Mouse (Mus musculus) E14TG2a.4 (cell line): ENCODE measurements around the gene Grwd1.
"Not testable (repeated sequence)": the region's sequence is repeated elsewhere in the genome, so short reads cannot be mapped to it uniquely, and the experiment has no call there.

Source experiments
- H3K27me3 ChIP-seq: 2 replicates; pipeline ENCODE4 v1.6.1; 2014; ENCODE audit warnings: low read length, control low read depth; ENCODE audit not compliant: insufficient read depth
- H3K36me3 ChIP-seq: 2 replicates; pipeline ENCODE4 v1.6.1; 2014; ENCODE audit warnings: low read length, control low read depth; ENCODE audit not compliant: insufficient read depth
- H3K4me1 ChIP-seq: replicated peaks from 2 replicates; pipeline ENCODE4 v1.6.1; 2014; ENCODE audit warnings: low read depth, low read length, control low read depth
- H3K4me3 ChIP-seq: replicated peaks from 2 replicates; pipeline ENCODE4 v1.5.1; 2014; ENCODE audit warnings: mild to moderate bottlenecking, low read length
- H3K9me3 ChIP-seq: 2 replicates; pipeline ENCODE4 v1.6.1; 2014; ENCODE audit warnings: low read length, control low read depth
- CTCF ChIP-seq: conservative IDR thresholded peaks from 2 replicates; pipeline ENCODE4 v1.5.1; 2014; ENCODE audit warnings: low read length
- NANOG ChIP-seq: IDR thresholded peaks from 2 replicates; pipeline ENCODE4 v1.6.1; 2014; ENCODE audit warnings: borderline replicate concordance, low read length, mixed read lengths
- POU5F1 ChIP-seq: IDR thresholded peaks from 2 replicates; pipeline ENCODE4 v1.6.1; 2014; ENCODE audit warnings: low read length, borderline replicate concordance

Grwd1 gene

DNA sequence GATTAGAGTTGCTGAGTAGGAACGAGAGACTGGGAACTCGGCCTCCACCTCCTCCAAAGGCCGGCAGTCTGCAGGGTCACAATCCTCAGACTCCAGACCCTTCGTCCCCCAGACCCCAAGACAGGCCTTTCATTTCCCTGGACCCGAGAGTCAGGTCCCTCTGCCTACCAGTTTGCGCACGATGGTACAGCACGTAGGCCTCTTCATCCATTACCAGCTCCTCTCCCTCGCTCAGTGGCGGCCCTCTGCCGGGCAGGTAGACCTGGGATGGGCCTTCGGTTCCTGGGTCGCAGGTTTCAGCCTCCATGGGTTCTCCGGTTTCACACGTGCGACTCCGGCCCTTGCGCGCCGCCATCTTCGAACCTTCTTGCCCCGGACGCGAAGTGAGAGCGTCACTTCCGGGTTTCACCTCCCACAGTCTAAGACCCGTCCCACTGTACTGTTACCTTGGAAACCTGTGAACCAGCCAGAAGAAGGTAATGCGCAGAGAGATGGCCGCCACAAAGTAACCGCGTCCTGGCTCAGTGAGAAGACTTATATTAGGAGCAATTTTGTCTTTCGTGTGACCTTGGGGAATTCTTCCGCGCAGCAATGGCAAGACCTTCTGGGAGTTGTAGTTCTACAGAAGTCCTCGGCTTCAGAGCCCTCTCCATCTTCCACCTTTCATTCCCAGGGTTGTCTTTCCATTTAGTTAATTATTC lies at the start of gene Grwd1:
TSS of gene Grwd1 (minus strand) at position 518 of the 701 bp plus-strand sequence.
- peaks cover 44% of the 10 kb centered on the region for H3K36me3 ChIP-seq
- H3K9me3 ChIP-seq, result no peaks in the 10 kb centered on the region
- TF ChIP-seq NANOG, result no peak
- TF ChIP-seq CTCF, result no peak
- TF ChIP-seq POU5F1, result no peak
- peak within 1 kb of the TSS; percentile 100 for H3K4me3 ChIP-seq
- peaks cover 70% of the 10 kb centered on the region for H3K4me1 ChIP-seq
- H3K27me3 ChIP-seq, result peaks cover 41% of the 10 kb centered on the region

DNA sequence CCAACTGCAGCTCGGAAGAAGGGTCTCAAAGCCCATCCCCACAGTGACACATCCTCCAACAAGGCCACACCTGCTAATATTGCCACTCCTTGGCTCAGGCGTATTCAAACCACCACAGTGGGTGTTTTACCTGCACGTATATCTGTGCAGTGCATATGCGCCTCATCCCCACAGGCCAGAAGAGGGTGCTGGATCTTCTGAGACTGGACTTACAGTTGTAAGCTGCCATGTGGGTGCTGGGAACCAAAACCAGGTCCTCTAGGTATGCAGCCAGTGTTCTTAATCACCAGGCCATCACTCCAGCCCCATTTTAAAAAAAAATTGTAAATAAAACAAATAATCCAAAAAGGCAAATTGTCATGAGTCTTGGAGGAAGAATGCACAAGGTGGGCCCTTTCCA lies 49.8 kb upstream of the Grwd1 start:
- peak overlapping the region; percentile 43; the same call in 1 of the 2 replicates for H3K4me3 ChIP-seq
- H3K9me3 ChIP-seq, result no peaks in the 10 kb centered on the region
- H3K4me1 ChIP-seq, result peaks cover 11% of the 10 kb centered on the region
- TF ChIP-seq POU5F1 (no peak), CTCF (peak; percentile 37)
- H3K27me3 ChIP-seq, result no peaks in the 10 kb centered on the region
- peaks cover 77% of the 10 kb centered on the region for H3K36me3 ChIP-seq

DNA sequence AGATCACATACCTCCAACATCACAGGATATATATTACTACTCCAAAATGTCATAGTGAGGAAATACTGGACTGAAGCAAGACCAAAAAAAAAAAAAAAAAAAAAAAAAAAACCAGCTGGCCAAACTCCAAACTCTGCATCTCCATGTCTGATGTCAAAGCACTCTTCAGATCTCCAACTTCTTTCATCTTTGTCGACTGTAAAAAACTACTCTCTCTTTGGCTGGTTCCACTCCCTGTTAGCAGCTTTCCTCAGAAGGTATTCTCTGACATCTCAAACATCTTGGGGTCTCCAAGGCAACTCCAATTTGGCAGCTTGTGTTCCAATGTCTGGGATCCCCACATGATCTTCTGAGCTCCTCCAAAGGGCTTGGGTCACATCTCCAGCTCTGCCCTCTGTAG lies 47.5 kb upstream of the Grwd1 start, which contains the start of gene Grin2d:
TSS of gene Grin2d (minus strand) at position 101 of the 400 bp plus-strand sequence.
- H3K9me3 ChIP-seq, H3K27me3 ChIP-seq, H3K4me3 ChIP-seq: not testable (repeated sequence)
- peaks cover 28% of the 10 kb centered on the region for H3K4me1 ChIP-seq
- H3K36me3 ChIP-seq, result peaks cover 75% of the 10 kb centered on the region

DNA sequence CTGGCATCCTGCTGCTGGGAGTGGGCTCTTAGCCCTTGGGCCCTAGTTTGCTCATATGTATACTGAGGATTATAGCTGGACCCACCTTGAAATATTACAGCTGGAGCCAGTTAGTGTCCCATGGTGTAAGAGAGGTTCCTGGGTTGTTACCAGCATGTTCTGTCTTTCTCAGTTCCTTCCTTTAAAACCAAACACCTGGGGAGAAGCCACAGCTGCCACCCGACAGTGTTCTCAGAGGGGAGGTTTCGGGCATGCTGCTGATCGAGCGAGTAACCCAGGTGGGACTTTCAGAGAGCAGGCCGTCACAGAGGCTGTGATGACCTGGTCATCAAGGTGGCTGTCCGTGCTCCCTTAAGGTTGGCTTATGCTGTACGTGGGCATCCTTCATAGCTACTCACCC lies 46.2 kb upstream of the Grwd1 start:
- H3K4me3 ChIP-seq, result no peak overlapping the region
- TF ChIP-seq POU5F1, result no peak
- TF ChIP-seq CTCF, result no peak
- no peak for TF ChIP-seq NANOG
- H3K4me1 ChIP-seq, result peaks cover 29% of the 10 kb centered on the region
- H3K36me3 ChIP-seq, result peaks cover 61% of the 10 kb centered on the region
- H3K27me3 ChIP-seq, result peaks cover 3% of the 10 kb centered on the region; the same call in 1 of the 2 replicates
- H3K9me3 ChIP-seq, result no peaks in the 10 kb centered on the region

DNA sequence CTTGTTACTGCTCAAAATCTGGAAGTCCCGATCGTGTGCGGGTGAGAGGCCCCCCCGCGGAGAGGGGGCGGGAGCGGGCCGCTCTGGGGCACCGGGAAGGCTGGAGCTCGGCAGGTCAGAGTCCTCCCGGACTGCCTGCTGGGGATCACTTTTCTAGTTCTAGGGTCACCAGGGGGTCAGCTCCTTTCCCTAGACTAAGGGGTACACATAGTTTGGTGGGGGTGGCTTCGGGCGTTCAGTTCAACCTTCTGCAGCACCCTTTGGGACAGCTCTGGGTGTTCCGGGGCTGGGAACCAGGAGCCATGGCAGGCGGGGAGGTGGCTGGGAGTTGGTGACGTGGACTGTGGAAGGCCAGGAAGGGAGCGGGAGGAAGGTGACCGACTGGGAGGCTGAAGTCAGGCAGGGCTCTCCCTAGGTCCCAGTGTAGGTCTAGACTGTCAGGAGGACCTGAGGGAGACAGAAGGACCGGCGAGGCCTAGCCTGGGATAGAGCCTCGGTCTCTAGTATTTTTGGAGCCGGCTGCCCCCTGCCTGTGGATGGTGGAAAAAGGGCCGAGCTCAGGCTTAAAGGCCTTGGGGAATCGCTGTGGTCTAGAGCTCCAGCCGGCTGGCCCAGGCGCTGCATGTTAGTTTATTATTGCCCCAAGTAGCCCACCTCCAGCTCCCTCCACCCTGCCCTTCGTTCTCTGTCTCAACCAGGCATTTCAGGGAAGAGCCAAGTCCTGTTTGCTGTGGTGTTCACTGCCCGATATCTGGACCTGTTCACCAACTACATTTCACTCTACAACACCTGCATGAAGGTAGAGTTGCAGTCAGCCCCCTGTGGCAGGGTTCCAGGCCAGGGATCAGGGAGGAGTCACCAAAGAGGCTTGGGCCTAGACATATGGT lies 42.6 kb upstream of the Grwd1 start:
- no peak for TF ChIP-seq NANOG
- 0 out of 2 replicates have a peak, but pooled peaks have one; percentile 12 for TF ChIP-seq CTCF
- Histone ChIP-seq H3K27me3 (peaks cover 38% of the 10 kb centered on the region), H3K36me3 (peaks cover 40% of the 10 kb centered on the region)

DNA sequence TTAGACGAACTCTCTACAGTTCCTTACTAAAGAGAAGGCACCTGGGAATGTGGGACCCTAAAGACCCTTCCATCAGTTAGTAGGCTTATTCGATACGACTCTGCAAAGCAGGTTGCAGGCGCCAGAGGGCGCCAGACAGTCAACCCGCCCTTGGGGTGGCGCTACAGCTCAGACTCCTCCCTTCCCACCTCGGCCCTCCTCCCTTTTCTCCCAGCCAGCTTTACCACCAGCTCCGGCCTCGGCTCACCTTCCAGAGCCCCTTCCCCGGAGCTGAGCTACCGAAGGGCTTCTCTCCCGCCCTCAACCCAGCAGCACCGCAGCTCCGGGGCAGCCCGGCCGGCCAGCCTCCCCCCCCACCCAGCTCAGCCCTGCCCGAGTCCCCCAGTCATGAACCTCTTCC lies 41.9 kb upstream of the Grwd1 start, which contains the start of gene Kdelr1:
TSS of gene Kdelr1 (plus strand) at position 149 of the 400 bp plus-strand sequence.
- peaks cover 46% of the 10 kb centered on the region for H3K4me1 ChIP-seq
- no peaks in the 10 kb centered on the region for H3K9me3 ChIP-seq
- peaks cover 36% of the 10 kb centered on the region for H3K36me3 ChIP-seq
- H3K27me3 ChIP-seq, result peaks cover 45% of the 10 kb centered on the region
- TF ChIP-seq NANOG (no peak), CTCF (peak; percentile 87)
- peak within 1 kb of the TSS; percentile 87 for H3K4me3 ChIP-seq

More for the DNA sequence above, 42.6 kb upstream of the Grwd1 start:
- peaks cover 40% of the 10 kb centered on the region for H3K4me1 ChIP-seq
- H3K4me3 ChIP-seq, result peak overlapping the region; percentile 87
- H3K9me3 ChIP-seq, result no peaks in the 10 kb centered on the region

DNA sequence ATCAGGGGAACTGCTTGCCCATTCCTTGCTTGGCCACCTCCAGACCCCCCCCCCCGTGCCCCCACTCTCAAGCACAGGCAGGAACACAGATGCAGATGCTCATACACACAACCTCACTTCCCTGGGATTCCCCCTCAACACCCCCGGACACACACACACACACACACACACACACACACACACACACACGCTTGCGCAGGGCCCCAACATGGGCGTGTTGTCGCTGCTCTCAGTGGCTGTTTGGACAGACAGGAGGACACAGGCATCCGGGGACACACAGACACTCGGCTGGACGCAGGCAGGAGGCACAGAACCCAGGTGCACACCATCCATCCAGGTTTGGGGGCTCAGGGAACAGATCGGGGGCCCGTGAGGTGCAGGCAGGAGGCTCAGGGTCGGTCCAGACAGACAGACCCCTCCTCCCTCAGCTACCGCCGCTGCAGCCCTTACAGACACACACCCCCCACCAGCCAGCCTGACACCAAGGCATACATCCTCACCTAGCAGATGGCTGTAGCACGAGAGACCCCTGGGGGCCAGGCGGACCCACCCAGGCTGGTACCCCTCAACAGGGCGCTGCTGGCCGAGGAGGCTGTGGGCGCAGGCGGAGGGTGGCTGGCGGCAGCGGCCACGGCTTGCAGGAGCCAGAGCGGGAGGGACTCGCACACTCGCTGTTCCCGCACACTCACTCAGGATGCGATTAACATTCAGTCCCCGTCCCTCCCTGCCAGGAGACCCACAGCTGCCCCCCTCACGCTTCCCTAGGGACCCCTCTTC lies 39.7 kb upstream of the Grwd1 start:
- peak overlapping the region; percentile 69 for H3K4me3 ChIP-seq
- peaks cover 55% of the 10 kb centered on the region for H3K27me3 ChIP-seq
- H3K9me3 ChIP-seq, result no peaks in the 10 kb centered on the region
- peaks cover 16% of the 10 kb centered on the region for H3K36me3 ChIP-seq
- peaks cover 57% of the 10 kb centered on the region for H3K4me1 ChIP-seq
- TF ChIP-seq CTCF (no peak), POU5F1 (no peak), NANOG (no peak)

DNA sequence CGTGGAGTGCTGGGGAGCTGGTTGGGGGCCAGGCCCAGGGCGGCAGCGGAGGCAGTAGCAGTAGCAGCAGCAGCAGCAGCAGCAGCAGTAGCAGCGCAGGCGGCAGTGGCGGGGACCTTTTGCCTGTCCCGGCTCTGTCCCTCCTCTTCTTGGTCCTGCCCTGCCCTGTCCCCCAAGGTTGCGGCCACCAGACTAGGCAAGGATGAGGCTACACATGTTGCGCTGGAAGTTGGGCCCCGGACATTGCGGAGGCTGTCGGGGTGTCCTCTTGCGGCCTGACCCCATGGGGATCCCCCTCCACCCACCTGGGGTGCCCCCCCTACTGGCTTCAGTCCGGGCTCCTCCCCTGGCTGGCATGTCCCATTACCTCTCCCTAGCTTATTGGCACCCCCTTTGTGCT lies 39.0 kb upstream of the Grwd1 start:
- Histone ChIP-seq H3K27me3 (peaks cover 55% of the 10 kb centered on the region), H3K36me3 (peaks cover 9% of the 10 kb centered on the region), H3K4me3 (peak overlapping the region; percentile 69), H3K4me1 (peaks cover 54% of the 10 kb centered on the region), H3K9me3 (no peaks in the 10 kb centered on the region)
- TF ChIP-seq POU5F1 (no peak), CTCF (no peak), NANOG (no peak)
